Mouse (Mus musculus) left cerebral cortex, adult 8-10 months (tissue): ENCODE data around the gene Gmcl1. TPM values are rescaled to one million over a fixed set of nuclear protein-coding genes. Genes with fewer than 3 reads are reported as not detected.

ENCODE experiments used
- DNase-seq, 2 experiments: peaks; one replicate each; pipeline ENCODE4 v3.0.0; 2022; ENCODE audit warnings: low spot score in 2 of 2
- total RNA-seq, 4 experiments: library from RNA; stranded (reverse); gene quantifications; 2 replicates each; pipeline ENCODE4 v1.2.4; 2022

Gene Gmcl1
- 10 to 100 TPM; 30.3 to 34.8 (median 31.3) TPM for total RNA-seq

DNA sequence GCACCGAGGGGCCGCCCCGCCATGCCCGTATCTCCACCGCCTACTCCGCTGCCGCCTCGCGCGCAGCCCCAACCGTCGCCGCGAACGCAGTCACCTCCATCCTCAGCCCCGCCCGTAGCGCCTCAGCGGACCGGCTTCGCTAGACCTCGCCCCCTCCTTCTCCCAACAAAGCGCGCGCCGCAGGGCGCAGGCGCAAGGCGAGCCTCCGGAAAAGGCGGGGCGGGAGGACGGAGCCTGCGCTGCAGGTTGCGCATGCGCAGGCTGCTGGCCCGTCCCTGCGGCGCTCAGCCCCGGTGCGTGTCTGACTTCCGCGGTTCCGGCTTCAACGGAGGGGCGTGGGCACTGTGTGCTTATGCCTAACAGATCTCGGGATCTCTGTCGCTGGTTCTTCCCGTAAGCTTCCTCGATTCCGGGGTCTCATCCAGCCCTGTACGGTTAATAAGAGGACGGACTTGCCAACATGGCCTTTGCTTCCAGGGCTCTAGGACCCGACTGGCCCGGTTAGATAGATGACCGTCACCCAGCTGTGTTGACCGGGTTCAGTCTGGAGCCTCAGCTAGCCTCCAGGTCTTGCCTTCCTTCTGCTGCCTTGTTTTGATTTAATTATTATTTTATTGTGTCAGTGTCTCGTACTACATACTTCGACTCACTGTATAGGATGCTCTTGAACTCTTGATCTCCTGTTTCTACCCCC lies at the start of gene Gmcl1:
Gene Gmcl1 (minus strand): TSS at position 201 of the 694 bp plus-strand sequence.
- peak; percentile 71 to 90 for DNase-seq

DNA sequence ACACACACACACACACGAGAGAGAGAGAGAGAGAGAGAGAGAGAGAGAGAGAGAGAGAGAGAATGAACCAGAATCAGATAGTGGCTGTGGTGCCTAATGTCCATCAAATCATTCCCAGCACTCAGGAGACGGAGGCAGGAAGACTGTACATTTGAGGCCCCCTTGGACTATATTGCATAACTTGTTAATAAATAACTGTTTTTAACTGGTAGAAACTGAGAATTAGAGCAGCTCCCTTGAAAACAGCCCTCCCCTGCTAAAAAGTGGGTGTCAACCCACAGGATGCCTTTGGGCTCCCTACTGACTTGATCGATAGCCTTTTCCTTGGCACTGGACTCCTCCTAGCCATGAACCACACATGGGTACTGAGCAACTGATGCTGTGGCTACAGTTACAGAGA lies 49.2 kb upstream of the Gmcl1 start:
- DNase-seq: no peak

DNA sequence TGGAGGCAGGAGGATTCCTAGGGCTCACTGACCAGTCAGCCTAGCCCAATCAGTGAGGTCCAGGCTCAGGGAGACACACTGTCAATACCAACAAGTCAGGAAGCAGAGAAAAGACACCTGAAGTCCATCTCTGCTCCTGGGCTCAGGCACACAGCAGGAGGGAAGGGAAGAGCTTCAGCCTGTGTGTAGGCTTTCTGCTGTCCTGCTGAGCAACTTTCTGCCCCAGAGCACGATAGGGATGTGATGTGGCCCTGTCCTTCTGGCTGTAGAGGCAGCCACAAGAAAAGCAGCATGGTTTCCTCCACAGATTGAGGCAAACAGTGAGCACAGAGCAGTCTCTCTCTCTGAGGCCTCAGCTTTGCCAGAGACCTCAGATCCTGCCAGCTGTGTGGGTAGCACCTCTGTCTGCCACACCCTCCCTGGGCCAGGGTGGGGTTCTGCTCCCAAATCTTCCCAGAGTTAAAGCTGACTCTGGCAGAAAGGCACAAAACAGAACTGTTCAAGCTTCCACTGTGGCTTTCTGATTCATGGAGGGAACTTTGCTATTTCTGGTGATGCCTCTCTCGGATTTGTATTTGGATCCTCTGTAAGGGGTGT lies 48.3 kb upstream of the Gmcl1 start:
- no peak for DNase-seq

DNA sequence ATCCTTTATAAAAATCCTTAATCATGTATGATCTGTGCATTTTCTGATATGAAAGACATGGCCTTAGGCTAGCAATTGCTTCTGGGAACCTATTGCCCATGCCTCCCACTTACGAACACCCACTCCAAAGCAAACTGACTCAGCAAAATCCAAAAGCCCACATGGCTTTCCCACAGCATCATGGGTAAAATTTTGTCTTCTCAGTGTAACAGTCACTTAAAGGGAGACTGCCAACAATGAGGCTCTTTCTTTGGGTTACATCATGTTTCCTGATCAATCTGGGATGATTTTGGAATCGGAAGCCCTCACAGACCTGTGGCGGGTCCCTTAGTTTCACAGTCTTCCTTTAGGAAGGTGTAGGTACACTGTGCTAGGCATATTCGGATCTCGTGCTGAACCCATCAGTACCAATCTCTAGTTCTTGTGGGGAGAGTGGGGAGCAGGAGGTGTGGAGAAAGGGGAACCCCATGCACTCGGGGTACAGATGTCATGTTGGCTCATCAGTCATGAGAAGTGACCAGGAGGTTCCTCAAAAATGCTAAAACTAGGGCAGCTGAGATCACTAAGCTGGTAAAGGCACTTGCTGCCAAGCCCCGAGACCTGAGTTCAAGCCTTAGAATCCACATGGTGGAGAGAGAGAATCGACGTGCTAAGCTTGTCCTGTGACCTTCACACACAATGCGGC lies 45.9 kb upstream of the Gmcl1 start:
- no peak for DNase-seq

DNA sequence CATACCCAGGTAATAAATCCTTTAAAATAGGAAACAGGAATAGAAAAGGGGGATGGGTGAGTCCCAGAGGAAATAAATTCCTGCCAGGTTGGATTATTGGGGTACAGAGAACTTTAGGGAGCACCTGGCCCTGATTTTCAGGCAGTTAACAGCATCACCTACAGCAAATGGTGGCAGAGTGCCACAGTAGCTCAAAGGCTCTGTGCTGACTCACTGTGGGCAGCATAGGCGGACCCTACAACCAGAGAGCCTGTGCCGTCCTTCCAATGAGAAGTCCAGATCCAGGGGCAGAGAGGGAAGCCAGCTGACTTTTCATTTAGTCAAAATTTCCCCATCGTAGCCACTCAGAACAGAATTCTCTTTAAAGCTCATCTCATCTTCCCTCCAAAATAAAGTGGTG lies 44.0 kb upstream of the Gmcl1 start:
- no peak for DNase-seq

DNA sequence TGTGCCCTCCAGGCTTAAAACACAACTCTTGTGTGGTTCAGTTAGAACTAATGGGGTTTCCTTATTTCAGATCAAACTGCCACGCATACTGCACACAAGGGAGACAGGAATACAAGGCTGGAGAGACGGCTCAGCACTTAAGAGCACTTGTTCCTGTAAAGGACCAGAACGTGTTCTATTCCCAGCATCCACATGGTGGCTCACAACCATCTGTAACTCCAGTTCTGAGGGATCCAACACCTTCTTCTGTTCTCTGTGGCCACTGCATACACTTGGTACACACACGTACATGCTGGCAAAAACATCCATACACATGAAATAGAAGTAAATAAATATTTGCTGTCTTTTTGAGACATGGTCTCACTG lies 43.5 kb upstream of the Gmcl1 start:
- DNase-seq: no peak

DNA sequence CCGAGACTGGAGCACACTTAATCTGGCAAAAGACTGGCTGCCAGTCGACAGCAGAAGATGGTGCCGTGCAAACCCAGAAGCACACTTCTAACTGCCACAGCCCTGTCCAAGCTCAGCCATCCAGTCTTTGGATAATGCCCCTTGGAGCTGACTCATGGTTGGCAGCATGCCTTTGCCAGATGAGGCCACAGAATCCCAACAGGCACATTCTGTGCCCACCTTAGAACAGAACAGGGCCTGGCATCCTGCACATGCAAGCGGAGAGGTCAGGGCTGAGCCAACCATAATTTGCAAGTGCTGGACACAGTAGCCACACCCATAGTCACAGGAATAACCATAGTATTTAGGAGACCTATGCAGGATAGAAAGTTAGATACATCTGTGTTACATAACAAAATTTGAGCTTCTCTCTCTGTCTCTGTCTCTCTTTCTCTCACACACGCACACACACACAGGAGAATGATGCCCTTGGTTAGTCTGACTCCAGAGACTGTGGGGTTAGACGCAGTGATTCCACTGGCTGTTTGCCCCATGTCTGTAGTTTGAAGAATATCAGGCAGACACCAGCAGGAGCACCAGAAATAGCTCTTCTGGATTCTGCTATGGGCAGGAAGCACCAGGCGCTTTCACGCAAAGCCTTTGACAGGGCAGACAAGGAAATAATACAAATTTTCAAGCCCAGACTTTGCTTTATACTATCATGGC lies 43.0 kb upstream of the Gmcl1 start:
- no peak for DNase-seq

DNA sequence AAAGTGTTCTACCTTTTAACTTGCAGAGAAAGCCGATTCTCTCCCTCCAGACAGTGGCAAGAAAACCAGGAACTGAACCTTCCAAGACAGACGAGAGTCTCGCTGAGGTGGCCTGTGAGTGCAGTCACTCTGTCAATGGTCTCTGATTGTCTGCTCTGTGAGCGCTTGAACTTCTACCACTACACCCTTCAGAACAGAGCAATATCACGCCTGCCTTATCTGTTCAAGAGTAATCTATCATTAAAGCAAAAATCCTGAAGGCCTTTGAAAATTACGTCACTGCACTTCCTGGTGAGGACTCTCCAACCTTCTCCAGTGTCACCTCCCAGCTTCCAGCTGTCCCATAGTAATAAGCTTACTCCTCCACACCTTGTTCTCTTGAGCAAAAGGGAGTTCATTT lies 41.8 kb upstream of the Gmcl1 start:
- no peak for DNase-seq

DNA sequence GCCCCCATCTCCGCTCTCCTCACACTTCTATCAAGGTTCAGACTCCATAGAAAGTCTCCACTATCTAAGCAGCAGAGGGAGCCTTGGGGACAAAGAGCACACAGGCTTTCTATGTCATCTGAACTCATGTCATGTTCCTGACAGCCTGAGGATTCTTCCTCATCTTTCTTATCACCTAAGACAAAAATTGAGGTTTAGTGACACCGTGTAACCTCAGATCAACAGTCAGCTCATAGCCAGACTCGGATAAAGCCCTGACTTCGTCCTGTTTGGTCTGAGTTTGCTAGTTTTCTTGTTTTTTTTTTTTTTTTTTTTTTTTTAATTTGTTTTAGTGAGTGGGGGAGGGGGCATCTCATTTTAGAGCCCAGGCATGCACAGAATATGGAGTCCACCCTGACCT lies 40.6 kb upstream of the Gmcl1 start:
- no peak for DNase-seq

DNA sequence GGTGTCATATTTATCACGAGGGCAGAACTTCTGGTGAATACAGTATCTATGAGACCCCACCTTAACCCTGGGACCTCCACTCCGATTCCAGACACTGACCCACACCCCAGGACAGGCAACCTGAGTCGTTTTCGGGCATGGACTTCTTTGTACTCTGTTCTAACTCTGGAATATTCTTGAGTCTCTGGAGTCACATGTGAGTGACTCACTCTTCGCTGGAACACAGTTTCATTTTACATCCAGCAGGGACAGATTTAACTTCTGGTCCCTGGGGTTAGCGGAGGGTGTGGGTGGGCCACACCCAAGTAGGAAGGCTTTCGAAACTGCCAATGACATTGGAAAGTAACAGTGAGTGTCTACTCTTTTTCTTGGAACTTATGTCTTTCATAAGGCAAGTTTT lies 39.4 kb upstream of the Gmcl1 start:
- peak in 1 of 2 experiments; percentile 45 for DNase-seq

DNA sequence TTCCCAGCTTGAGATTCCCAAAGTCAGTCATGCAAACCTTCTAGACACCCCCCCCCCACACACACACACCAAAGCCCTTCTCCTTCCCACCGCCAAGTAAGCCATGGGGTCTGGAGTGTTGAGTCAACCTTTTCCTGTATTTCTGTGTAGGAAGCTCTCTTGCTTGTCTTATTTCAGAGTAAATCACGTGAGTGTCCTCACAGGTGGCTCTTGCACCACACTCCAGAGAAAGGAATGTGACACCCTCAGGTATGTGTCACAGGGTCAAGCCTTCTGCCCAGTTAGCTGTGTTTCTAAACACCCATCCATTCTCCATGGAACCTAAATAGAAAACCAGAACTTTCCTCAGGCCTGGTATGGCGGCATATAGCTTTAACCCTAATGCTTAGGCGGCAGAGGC lies 35.8 kb upstream of the Gmcl1 start:
- no peak for DNase-seq

DNA sequence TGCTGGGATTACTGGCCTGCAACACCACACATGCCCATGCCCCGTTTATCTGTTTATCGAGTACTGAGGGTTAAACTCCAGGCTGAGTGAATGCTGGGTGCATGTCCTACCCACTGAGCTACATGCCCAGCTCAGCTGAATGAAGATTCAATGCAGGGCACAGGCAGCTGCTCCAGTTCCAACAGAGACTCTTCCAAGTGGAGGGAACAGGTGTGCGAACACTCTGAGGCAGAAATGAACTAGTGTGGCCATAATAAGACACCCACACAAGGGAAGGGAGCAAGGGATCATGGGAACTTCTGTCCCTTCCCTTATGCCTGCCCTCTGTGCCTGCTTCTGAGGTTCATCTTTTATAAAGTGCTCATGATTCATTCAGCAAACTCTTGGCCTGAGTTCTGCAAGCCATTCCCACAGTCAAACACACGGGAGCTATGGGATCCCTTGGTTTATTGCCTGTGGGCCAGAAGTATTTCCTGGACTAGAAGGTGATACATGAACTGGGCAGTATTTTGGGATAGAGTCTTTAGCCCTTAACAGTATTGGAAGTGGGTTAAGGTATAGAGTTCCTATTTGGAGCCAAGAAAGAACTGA lies 35.1 kb upstream of the Gmcl1 start:
- DNase-seq: no peak

DNA sequence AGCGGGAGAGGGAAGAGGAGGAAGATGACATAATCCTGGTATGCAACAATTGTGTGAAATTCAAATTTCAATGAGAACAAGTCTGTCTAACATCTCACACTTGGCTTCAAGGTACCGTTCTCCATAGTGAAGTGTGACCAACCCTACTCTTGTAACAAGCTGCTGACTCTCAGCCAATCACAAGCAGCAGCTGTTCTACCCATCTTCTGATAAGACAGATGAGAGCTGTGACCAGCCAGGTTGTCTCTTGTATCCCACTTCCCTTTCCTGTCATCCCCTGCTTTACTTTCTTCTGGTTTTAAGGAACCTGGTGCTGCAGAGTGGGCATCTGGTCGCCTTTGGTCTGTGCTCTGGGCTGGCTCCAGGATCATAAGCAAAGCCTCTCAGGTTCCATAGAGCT lies 34.3 kb upstream of the Gmcl1 start:
- no peak for DNase-seq

DNA sequence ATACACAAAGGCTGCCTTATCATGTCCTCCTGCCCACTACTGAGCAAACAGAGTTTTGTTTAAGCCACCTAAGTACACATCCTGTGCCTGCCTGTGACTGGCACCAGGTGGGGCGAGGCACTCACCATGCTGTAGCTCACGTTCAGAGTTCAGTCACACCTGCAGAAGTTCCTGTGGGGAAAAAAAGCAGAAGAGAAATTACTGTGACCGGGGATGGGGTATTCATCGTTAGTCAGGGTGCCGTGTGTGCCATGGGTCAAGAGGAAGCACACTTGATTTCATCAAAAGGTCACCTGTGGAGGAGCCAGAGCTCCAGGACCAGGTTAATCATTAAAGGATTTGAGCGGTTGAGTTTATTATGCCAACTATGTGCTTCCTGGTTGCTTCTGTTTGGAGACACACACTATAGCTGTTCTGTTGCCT lies 32.5 kb upstream of the Gmcl1 start:
- no peak for DNase-seq

DNA sequence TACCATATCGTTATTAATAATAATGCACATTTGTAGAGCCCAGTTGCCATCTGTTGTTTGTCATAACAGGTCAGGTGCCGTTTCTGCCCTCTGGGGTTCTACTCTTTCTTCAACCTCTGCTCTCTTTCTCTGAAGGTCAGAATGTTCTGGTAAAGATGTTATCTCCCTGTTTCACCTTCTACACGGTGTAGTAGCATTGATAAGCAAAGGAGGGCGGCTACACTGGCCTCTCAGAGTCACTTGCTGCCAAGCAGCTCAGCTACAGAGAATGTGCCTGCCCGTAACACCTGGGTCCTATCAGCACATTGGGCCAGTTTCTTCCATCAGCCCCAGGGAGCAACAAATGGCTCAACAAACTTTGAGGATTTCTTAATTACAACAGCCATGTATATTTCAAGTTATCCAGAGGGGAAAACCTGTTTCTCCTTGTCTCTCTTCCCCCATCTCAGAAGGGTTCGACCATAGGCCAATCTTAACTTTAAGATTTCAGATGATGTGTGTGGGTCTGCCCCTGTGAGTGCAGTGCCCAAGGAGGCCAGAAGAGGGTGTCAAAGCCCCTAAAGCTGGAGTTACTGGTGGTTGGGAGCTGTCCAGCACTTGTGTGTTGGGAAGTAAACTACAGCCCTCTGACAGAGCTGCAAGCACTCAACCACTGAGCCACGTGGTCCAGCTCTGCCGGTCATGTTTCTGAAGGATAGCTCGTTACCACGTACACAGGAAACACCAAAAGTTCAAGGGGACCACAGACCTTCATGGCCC lies 21.1 kb upstream of the Gmcl1 start:
- DNase-seq: no peak

DNA sequence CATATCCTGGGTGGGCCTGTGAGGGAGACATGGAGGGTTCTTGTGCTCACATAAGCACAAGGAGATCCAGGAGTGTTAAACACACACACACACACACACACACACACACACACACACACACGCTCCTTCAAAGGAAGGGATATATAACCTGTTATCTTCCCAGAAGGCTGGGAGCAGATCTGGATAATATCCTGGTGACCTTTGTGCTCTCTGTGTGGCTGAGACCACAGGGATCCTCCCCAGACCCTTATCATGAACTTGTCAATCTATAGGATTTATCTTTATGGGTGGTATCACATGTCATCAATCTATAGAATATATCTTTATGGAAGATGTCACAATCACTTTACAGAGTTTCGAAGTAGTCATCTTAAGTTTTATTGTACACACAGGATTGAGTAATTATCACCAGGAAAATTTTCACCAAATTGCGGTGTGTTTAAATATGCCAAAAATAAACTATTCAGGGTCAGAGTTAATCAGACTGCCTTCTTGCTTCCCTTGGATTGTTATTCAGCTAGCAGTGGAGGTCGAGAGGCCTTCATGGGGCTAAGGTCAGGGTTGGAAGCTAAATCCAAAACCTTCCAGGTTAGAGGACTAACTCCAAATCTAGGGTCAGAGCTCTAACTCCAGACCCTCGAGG lies 19.8 kb upstream of the Gmcl1 start:
- DNase-seq: no peak

DNA sequence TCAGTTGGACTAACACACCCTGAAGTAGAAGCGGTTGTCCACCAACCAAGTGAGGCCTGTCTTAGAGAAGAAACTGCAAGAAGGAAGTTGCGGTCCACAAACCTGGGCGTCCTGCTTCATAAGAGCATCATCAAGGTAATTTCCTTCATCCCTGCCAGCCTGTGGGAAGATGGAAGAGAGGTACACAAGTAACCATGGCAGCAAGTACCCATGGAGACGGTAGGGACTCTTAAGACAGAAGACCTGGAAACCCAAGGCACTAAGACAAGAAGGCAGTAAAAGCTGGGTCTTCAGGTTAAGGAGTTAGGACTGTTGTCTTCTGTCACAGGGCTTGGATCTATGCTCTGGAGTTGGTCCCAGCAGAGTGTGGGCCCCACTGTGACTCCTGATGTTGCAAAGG lies 17.8 kb upstream of the Gmcl1 start:
- no peak for DNase-seq

DNA sequence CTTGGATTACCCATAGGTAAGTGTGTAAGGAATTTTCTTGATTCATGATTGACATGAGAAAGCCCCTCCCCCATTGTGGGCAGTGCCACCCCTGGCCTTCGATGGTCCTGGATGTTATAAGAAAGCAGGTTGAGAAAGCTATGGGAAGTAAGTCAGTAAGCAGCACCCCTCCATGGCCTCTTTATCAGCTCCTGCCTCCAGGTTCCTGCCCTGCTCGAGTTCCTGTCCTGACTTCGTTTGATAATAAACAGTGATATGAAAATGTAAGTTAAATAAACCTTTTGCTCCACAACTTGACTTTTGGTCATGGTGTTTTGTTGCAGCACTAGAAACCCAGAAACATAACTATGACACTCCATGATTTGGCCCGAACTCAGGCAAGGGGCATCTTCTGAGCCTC lies 16.6 kb upstream of the Gmcl1 start:
- no peak for DNase-seq

DNA sequence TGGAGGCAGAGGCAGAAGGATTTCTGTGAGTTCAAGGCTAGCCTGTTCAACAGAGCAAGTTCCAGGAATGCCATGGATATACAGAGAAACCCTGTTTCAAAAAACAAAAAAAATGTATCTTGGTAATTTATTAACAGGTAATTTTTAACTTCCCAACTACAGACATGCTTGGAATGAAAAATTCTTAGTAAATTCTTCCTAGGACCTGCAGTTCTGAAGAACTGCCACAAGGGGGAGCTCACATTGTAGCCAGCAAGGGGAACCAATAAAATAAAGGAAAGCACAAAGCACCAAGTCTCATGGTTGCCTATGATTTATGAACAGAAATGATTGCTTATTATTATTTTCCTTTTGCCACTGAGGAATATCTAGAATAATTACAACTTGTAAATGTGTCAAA lies 14.0 kb upstream of the Gmcl1 start:
- no peak for DNase-seq

DNA sequence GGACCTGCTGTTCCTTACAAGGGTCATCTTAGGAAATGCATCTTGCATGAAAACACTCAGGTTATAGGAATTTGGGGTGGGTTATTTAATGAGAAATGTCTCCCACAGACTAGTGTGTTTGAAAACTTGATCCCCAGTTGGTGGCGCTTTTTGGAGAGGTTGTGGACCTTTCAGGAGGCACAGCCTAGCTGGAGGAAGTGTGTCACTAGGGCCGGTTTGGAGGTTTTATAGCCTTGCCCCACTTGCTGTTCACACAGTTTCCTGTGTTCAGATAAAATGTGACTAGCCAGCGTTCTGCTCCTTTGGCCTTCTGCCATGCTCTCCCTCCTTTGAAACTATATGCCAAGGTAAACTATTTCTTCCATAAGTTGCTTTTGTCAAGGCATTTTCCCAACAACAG lies 7.5 kb upstream of the Gmcl1 start:
- DNase-seq: no peak

DNA sequence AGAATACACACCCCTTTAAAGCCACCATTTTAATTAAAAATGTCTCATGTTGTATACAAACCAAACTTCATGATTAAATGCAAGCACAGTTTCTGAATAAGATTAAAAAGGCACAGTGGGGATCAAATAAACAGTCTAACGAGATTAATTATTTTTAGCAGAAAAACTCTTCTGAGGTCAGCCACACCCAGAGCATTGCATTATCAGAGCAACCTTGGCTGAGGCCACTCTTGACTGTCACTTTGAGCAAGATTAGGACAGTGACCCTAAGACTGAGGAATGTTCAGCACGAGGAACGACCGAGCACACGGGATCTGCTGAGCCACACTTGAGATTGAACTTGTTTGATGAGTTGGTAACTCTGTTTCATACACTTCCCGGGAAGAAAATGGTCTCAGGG lies 3.6 kb upstream of the Gmcl1 start:
- no peak for DNase-seq
